Mouse (Mus musculus) neural tube, embryonic 13.5 days (tissue): ENCODE measurements around the gene Cyp4v3. TPM values are rescaled to one million over a fixed set of nuclear protein-coding genes. Genes with fewer than 3 reads are reported as not detected.
"Not testable (repeated sequence)": the region's sequence is repeated elsewhere in the genome, so short reads cannot be mapped to it uniquely, and the experiment has no call there.

Experiments
- ATAC-seq: fragments of 200-750 bp; cut with Nextera tagmentation; 2 replicates; pipeline ENCODE4 v1.8.0; 2017; ENCODE audit warnings: low read depth, mild to moderate bottlenecking, moderate TSS enrichment, moderate library complexity
- H3K27ac ChIP-seq: fragments of 300-500 bp; sonication (generic); replicated peaks from 2 replicates; pipeline ENCODE4 v1.5.1; 2015; ENCODE audit warnings: moderate library complexity, mild to moderate bottlenecking, inconsistent platforms
- H3K27me3 ChIP-seq: fragments of 300-500 bp; sonication (generic); 2 replicates; pipeline ENCODE4 v1.6.1; 2015; ENCODE audit warnings: mild to moderate bottlenecking, inconsistent platforms
- H3K36me3 ChIP-seq: fragments of 300-500 bp; sonication (generic); 2 replicates; pipeline ENCODE4 v1.6.1; 2015; ENCODE audit warnings: mild to moderate bottlenecking, inconsistent platforms
- H3K4me1 ChIP-seq: fragments of 300-500 bp; sonication (generic); replicated peaks from 2 replicates; pipeline ENCODE4 v1.6.1; 2015; ENCODE audit warnings: inconsistent platforms
- H3K4me2 ChIP-seq: fragments of 300-500 bp; sonication (generic); 2 replicates; pipeline ENCODE4 v1.6.1; 2015; ENCODE audit warnings: inconsistent platforms, mild to moderate bottlenecking, moderate library complexity
- H3K4me3 ChIP-seq: fragments of 300-500 bp; sonication (generic); 2 replicates; pipeline ENCODE4 v1.5.1; 2015; ENCODE audit warnings: mild to moderate bottlenecking, inconsistent platforms
- H3K9ac ChIP-seq: fragments of 300-500 bp; sonication (generic); 2 replicates; pipeline ENCODE4 v1.6.1; 2015; ENCODE audit warnings: moderate library complexity, mild to moderate bottlenecking, inconsistent platforms
- H3K9me3 ChIP-seq: fragments of 300-500 bp; sonication (generic); 2 replicates; pipeline ENCODE4 v1.6.1; 2016; ENCODE audit warnings: inconsistent platforms
- WGBS: fragments of 180-500 bp; shearing (Covaris S2); methylation state at CpG from one replicate; pipeline ENCODE4 v1.1.7; 2015; 5-methylcytosine and 5-hydroxymethylcytosine counted together
- polyA plus RNA-seq: library from polyadenylated mRNA; unstranded; fragments of >200 nt; fragmentation: Nextera tagmentation; extraction: Ambion mirVana; gene quantifications from 2 replicates; pipeline ENCODE4 v1.2.1, GENCODE M21; 2015

The Cyp4v3 gene
- polyA plus RNA-seq, 1 experiment from 2014 or later, result 1.9 TPM

DNA sequence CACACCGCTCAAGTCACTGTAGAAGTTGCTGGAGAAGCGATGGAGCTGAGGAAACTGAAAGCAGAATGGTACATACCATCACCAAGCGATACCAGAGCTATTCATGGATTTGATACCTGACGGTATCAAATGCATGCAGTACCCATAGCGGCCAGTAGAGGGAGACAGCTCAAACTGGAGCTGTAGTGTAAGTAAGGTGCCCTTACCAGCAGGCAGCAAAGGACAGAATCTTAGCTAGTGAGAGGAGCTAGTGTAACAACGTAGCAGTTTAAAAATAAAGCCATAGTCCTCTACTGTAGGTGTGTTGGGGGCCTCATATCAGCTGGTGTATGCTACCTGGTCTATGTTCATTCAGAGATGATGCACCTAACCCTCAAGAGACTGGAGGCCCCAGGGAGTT lies 12.0 kb upstream of the Cyp4v3 start:
- peak; percentile 50; the same call in 1 of the 2 replicates for ATAC-seq
- peaks cover 9% of the 10 kb centered on the region for H3K36me3 ChIP-seq
- H3K4me3 ChIP-seq, result no peak overlapping the region
- H3K27ac ChIP-seq, result no peak overlapping the region
- no peaks in the 10 kb centered on the region for H3K27me3 ChIP-seq
- WGBS, result 15% methylated on average over 6 of the region's 6 CpGs
- H3K9me3 ChIP-seq, result no peaks in the 10 kb centered on the region
- no peak overlapping the region for H3K4me2 ChIP-seq
- no peak overlapping the region for H3K9ac ChIP-seq
- no peaks in the 10 kb centered on the region for H3K4me1 ChIP-seq

DNA sequence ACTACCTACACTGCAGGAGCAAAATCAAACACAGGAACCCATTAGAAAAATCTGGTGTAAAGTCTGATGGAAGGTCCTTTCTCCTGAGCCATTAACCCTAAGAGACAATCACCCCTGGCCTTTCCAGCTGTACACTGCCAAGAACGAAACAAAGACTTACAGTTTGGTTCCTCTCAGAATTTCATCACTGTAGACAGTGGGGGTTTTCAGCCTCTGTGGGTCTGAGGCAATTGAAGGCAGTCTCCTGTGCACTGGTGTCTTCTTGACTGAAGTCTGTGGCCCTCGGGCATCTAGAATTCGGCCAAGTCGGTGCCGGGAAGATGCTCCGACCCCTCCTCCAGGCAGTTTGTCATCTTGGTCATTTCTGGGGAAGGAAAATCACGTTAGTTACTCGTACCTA lies 11.3 kb upstream of the Cyp4v3 start:
- no peak for ATAC-seq
- Histone ChIP-seq H3K4me1 (no peaks in the 10 kb centered on the region), H3K4me2 (no peak overlapping the region), H3K27me3 (no peaks in the 10 kb centered on the region), H3K9ac (no peak overlapping the region), H3K36me3 (peaks cover 9% of the 10 kb centered on the region), H3K4me3 (no peak overlapping the region), H3K27ac (no peak overlapping the region), H3K9me3 (no peaks in the 10 kb centered on the region)
- 85% methylated on average over 8 of the region's 8 CpGs for WGBS

DNA sequence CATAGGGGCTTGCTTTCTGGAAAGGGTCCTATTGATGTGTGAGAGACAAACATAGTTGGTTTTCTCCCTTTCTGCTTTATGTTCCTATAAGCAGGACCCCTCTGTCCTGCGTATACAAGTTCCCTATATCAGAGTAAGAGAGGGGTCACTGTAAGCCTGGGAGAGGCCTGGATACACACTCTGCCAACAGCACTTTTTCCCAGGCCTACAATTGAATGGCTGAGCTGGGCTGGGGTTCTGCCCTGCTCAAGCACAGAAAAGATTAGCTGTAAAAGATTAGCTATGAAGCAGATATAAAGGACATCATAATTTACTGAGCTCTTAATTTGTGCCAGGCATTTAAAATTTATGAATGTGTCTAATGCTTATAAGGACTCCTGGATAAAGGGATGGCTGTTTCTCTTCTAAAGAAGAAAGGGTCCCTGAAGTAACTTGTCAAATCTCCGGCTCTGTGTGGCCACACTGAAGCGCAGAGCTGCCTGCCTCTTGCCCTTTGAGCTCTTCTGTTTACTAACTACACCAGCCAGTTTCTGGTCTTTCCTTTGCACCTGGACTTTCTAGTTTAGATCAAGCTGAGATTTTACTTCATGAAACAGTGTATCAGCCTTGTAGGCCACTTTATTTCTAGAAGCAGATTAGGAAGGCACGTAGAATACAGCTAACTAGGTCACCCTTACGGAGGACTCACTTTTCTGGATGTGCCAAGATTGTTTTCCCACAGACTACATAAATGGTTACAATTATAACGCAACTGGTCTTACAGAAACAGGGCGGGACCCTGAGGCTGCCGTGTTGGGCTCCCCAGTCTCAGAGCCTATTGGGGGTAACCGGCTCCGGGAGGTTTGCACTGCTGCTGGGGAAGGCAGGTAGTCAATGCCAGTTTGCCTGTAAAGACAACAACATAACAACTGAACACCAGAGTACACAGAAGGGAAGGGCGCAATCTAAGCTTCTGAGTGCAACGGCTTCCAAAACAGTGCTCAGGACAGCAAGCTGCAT lies 8.9 kb upstream of the Cyp4v3 start:
- Histone ChIP-seq H3K27ac (no peak overlapping the region), H3K4me3 (no peak overlapping the region), H3K4me1 (no peaks in the 10 kb centered on the region), H3K36me3 (no peaks in the 10 kb centered on the region), H3K4me2 (no peak overlapping the region), H3K9me3 (no peaks in the 10 kb centered on the region), H3K27me3 (no peaks in the 10 kb centered on the region), H3K9ac (no peak overlapping the region)
- 77% methylated on average over 12 of the region's 12 CpGs for WGBS
- no peak for ATAC-seq

DNA sequence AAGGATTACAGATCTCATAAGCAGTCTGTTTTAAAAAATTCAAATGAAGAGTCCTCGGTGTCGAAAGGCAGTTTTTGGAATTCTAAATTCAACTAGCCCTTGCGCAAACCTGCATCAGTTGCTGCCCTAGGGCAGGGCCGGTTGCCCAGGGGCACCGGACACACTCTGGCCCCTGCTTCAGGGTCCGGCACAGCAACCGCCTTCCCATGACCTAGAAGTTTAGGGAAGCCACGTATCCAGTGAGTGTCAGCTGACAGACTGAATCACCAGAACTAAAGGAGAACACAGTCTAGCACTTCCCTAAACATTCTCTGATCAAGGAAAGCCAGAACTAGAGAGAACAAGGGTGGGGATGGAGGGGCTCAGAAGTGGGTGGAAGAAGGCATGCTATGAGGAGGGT lies 477 bp upstream of the Cyp4v3 start:
- peaks cover 15% of the 10 kb centered on the region for H3K27me3 ChIP-seq
- H3K4me2 ChIP-seq, result peak overlapping the region; percentile 97
- peak overlapping the region; percentile 69; the same call in 1 of the 2 replicates for H3K9ac ChIP-seq
- ATAC-seq, result peak; percentile 40; the same call in 1 of the 2 replicates
- no peaks in the 10 kb centered on the region for H3K36me3 ChIP-seq
- 5% methylated on average over 8 of the region's 8 CpGs for WGBS
- H3K4me1 ChIP-seq, result peaks cover 12% of the 10 kb centered on the region
- no peaks in the 10 kb centered on the region for H3K9me3 ChIP-seq
- no peak overlapping the region for H3K27ac ChIP-seq
- H3K4me3 ChIP-seq, result peak overlapping the region; percentile 55

DNA sequence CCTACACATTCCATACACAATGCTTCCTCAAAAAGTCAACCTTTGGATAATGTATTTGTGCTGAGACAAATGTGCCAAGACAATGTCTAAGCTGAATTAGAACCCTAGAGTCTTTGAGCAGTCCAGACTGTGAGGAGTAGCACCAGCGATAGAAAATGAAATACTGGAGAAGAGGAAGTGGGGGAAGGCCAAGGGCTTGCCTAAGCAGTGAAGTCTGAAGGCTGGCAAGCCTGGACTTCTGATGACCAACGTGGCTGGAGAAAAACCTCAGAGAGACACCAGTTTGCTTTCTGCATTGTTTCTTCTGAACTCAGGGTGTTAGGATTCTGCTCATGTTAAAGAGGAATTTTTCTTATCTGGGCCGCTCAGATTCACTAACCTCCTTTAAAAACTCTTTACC lies 2.2 kb downstream of the Cyp4v3 start:
- Histone ChIP-seq H3K36me3 (no peaks in the 10 kb centered on the region), H3K4me1 (peaks cover 12% of the 10 kb centered on the region), H3K27ac (no peak overlapping the region), H3K9me3 (no peaks in the 10 kb centered on the region), H3K9ac (no peak overlapping the region), H3K4me2 (no peak overlapping the region), H3K27me3 (peaks cover 15% of the 10 kb centered on the region), H3K4me3 (no peak overlapping the region)
- ATAC-seq, result no peak
- 73% methylated on average over 3 of the region's 3 CpGs for WGBS

DNA sequence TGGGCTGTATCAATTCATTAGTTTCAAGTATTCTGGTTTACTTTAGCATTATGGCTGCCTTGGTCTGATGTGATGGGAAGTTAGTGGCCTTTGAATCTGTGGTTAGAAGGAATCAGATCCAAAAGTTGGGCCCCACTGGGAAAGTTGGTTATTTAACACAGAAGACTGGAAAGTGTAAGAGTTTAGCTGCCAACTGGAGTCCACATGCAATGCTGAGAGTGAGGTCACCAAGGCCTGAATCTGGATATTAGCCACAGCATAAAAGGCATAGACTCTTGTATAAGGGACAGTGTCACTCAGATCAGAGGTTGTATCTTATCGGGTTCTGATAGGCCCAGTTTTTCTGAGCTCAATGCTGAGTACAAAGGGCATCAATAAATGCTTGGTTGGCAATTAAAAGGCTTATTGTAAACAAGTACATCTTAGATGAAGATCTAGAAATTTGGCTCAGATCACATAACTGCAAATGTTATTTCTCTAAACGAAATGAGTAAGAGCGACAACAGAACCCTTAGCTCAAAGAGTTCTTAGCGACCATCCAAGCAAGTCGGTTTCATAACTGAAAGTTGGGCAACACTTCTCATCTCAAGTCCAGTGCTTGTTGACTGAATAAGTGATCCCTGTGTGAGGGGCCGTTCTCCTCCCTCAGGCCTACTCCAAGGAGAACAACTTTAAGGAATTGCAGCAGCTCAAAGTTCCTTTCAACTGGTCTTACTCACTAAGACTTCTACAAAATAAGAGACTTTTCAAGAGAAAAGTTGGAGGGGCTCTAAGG lies 3.6 kb downstream of the Cyp4v3 start:
- no peaks in the 10 kb centered on the region for H3K36me3 ChIP-seq
- H3K9ac ChIP-seq, result no peak overlapping the region
- WGBS, result 92% methylated on average over 6 of the region's 6 CpGs
- no peak overlapping the region for H3K4me3 ChIP-seq
- no peak overlapping the region for H3K27ac ChIP-seq
- ATAC-seq, result no peak
- peaks cover 15% of the 10 kb centered on the region for H3K27me3 ChIP-seq
- no peaks in the 10 kb centered on the region for H3K9me3 ChIP-seq
- peaks cover 12% of the 10 kb centered on the region for H3K4me1 ChIP-seq
- H3K4me2 ChIP-seq, result no peak overlapping the region

DNA sequence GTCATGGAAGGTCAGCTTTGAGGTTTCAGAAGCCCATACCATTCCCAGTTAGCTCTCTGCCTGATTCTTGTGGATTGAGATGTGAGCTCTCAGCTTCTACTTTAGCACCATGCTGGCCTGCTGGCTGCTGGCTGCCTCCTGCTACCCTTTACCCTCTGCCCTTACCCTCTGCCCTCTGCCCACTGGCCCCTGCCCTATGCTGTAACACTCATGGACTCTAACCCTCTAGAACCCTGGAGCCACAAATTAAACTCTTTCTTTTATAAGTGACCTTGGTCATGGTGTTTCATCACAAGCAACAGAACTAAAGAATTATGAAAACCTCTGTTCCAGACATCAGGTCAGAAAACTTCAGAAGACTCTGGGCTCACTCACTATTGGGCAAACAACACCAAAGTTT lies 5.9 kb downstream of the Cyp4v3 start:
- H3K27me3 ChIP-seq, H3K9me3 ChIP-seq, H3K4me1 ChIP-seq, H3K36me3 ChIP-seq, H3K9ac ChIP-seq, H3K4me3 ChIP-seq, H3K27ac ChIP-seq, ATAC-seq, H3K4me2 ChIP-seq: not testable (repeated sequence)

DNA sequence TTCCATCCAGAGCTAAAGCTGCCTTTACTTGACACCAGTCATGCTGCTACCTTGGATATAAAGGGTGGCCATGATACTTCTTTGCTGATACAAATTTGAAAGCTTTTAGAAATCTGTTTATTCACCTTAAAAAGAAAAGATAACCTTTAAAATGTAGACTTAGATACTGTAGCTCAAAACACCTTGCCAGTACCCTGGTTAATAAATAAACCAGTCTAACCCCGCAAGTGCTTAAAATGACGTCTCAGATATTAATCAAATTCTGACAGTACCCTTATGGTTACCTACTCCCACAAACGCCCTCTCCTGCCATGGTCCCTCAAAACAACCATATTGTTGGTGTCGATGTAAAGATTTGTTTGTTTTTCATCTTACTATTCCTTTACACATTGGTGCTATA lies 8.9 kb downstream of the Cyp4v3 start:
- no peaks in the 10 kb centered on the region for H3K36me3 ChIP-seq
- no peak for ATAC-seq
- H3K9ac ChIP-seq, result no peak overlapping the region
- H3K4me3 ChIP-seq, result no peak overlapping the region
- 83% methylated on average over 4 of the region's 4 CpGs for WGBS
- H3K27me3 ChIP-seq, result no peaks in the 10 kb centered on the region
- no peak overlapping the region for H3K27ac ChIP-seq
- no peak overlapping the region for H3K4me2 ChIP-seq
- H3K4me1 ChIP-seq, result no peaks in the 10 kb centered on the region
- H3K9me3 ChIP-seq, result no peaks in the 10 kb centered on the region

DNA sequence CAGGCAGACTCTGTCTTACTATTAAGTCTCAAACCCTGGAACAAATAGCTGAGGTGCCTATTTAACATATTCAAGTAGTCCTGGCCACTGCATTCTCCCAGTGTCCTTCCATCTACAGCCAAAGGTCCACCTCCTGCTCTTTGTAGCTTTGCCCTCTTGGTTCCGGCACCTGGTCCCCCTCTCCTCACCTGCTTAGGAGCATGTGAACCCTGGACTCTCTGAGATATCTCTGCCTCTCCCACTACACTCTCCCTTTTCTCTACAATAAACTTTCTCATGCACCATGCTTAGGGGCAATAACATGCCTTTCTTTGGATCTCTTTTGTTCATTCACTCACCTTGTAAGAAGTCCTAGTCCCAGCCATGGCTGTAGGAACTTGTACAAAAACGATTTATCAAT lies 11.7 kb downstream of the Cyp4v3 start:
- Histone ChIP-seq H3K4me1 (no peaks in the 10 kb centered on the region), H3K36me3 (no peaks in the 10 kb centered on the region), H3K4me2 (no peak overlapping the region), H3K27ac (no peak overlapping the region), H3K27me3 (no peaks in the 10 kb centered on the region), H3K4me3 (no peak overlapping the region), H3K9me3 (no peaks in the 10 kb centered on the region), H3K9ac (no peak overlapping the region)
- no peak for ATAC-seq
- 82% methylated on average over 2 of the region's 2 CpGs for WGBS

DNA sequence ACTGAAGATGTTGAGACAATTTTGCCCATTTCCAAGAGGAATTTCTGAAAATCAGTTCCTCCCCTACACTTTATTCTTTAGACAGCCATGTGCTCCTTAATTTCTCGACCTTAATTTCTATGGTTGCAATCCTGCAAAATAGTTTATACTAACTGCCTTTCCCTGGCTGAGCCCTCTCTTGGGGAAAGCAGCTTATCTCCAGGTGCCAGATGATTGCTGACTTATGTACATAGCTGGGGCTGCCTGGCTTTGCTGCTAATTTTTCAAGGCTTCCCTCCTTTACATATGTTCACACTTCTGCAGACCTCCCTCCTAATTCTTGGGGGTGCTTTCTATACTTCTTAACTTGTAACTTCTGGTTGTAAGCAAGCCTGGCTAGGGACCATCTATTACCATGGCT lies 12.1 kb downstream of the Cyp4v3 start:
- H3K4me1 ChIP-seq, result no peaks in the 10 kb centered on the region
- H3K9ac ChIP-seq, result no peak overlapping the region
- no peak overlapping the region for H3K4me3 ChIP-seq
- no peaks in the 10 kb centered on the region for H3K9me3 ChIP-seq
- no peaks in the 10 kb centered on the region for H3K36me3 ChIP-seq
- 67% methylated on average over 1 of the region's 1 CpGs for WGBS
- ATAC-seq, result no peak
- H3K4me2 ChIP-seq, result no peak overlapping the region
- H3K27ac ChIP-seq, result no peak overlapping the region
- no peaks in the 10 kb centered on the region for H3K27me3 ChIP-seq

DNA sequence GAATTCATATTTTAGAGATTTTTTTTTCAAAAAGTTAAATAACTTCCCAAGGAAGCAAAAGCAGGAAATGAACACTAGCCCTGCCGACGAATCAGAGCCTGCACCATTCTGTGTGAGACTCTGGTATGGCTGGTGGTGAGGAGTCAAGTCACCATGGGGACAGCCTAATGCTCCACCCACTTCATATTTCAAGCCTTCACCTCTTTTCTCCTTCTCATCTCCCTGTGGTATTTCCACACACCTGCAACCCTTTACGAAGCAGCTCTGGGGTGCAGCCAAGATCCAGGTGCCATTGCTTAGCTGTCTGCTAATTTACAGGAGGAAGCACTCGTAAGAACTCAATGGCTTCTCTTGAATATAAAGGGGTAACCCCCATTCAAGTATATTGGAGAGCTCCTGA lies 22.0 kb downstream of the Cyp4v3 start:
- H3K36me3 ChIP-seq, result no peaks in the 10 kb centered on the region
- no peak overlapping the region for H3K9ac ChIP-seq
- H3K27ac ChIP-seq, result no peak overlapping the region
- no peaks in the 10 kb centered on the region for H3K9me3 ChIP-seq
- no peak overlapping the region for H3K4me2 ChIP-seq
- 90% methylated on average over 4 of the region's 4 CpGs for WGBS
- H3K4me1 ChIP-seq, result no peaks in the 10 kb centered on the region
- H3K4me3 ChIP-seq, result no peak overlapping the region
- no peaks in the 10 kb centered on the region for H3K27me3 ChIP-seq
- ATAC-seq, result no peak

DNA sequence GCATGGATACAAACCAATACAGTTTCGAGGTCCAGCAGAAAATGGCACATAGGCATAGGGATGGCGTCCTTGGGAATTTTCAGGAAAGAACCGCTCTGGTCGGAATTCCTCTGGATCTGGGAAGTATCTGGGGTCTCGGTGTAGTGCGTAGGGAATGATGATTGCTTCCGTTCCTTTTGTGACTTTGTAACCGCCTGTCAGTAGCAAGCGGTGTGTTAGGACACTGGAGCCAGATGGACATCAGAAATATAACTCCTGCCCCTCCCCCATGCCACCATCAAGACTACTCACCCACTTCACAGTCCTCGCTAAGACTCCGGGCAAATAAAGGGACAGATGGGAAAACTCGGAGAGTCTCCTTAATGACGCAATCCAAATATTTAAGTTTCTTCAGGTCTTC lies 24.6 kb downstream of the Cyp4v3 start, which contains the start of gene Gm45753:
Gene Gm45753, minus strand, starts transcription at position 101 of the 400 bp plus-strand sequence.
- Histone ChIP-seq H3K27ac (no peak within 1 kb of the TSS), H3K4me3 (no peak within 1 kb of the TSS), H3K27me3 (no peaks in the 10 kb centered on the region), H3K4me1 (no peaks in the 10 kb centered on the region), H3K36me3 (no peaks in the 10 kb centered on the region), H3K9ac (no peak within 1 kb of the TSS), H3K9me3 (no peaks in the 10 kb centered on the region), H3K4me2 (no peak within 1 kb of the TSS)
- 92% methylated on average over 13 of the region's 13 CpGs for WGBS
- ATAC-seq, result no peak
